Mouse (Mus musculus): ENCODE measurements around the gene Zswim8.

- TF ChIP-seq CTCF (IDR thresholded peaks at IDR 0.05; ENCODE audit: insufficient read depth, low read depth, low read length): no peak
- TF ChIP-seq POLR2A (IDR thresholded peaks at IDR 0.05; ENCODE audit: insufficient read depth, low read depth, low read length): no peak
Measured at GRCm38 (mm10) chr14:20725660-20726339, 18.4 kb downstream of the Zswim8 start.
